Mouse (Mus musculus) 3T3-L1 (cell line): ENCODE data around the gene Mfsd6.

ENCODE experiments used
- DNase-seq: peaks from one replicate; pipeline ENCODE4 v3.0.0-alpha.2; 2015; ENCODE audit warnings: low read depth, low spot score

Gene Mfsd6

DNA sequence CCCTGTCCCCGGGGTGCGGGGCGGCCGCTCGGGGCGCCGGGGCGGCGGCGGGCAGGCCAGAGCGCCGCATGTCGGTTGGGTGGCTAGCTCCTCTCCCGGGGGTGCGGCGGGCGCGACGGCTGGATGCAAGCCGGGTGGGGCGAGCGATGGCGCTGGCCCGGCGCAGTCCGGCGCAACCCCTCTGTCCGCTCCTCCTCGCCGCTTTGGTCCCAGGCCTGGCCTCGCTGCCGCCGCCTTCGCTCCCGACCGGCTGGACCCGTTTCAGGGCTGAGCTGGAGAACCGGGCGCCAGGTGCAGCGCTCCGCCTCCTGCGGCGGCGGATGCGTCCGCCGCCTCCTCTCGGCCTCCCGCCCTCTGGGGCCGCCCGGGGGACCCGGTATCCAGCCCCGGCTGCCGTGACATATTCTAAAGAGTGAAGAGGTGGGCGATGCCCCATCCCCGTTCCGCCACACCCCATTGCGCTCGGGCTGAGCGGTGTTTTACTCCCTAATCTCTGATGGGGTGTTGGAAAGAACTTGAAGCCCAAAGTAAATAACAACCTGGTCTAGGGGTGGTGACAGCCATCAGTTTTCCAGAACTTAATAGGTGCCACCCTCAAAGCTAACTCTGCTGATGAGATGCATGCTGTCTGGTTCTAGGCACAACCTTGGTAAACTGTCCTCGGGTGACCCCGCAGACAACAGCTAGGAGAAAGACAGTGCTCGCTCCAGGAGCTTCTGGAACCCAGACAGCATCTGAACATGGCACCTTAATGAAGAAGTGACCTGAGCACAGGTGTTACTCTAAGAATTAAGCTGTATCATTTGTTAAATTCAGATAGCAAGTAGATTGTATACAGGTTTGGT is at the start of gene Mfsd6:
Gene Mfsd6 (minus strand): TSS at position 407 of the 845 bp plus-strand sequence.
- no peak for DNase-seq

DNA sequence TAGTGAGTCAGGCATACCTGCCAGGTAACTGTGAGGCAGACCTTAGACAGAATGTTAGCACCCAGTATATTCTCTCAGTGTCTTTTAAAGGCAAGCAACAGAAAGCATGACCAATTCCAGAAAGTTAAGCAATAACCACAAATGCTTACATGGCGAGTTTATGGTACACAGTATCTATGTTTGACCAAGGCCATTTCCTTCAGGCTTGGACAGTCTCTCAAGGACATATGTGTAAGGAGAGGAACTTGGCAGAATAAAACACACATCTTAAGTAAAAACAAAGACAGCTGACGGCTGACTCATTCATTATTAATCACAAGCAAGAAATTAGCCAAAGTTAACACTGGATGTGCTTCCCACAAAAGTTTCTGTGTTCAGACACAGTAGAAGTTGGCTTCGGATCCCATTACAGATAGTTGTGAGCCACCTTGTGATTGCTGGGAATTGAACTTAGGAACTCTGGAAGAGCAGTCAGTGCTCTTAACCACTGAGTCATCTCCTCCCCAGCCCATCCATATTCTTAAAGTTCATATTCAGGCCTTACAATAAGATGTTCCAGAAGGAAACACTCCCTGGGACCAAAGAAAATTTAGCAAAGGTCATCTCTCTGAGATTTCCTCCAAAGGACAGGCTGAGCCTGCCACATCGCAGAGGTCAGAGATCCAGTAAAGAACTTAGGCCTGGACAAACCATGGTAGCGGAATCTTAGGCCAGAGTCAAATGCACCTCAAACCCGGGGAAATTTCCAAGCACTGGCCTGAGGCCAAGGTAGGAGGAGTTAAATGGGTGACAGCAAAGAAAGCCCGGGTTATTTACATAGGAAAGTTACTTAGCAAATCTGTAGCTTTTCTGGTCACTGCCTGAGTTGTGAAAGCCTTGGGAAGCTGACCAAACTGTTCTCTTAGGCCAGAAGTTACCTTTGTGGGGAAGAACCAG is 38.2 kb upstream of the Mfsd6 start:
- DNase-seq, result peak; percentile 44

GRCm38 (mm10) chr1:52763894-52764809 is 36.9 kb upstream of the Mfsd6 start:
- DNase-seq, result no peak

- DNase-seq, result peak; percentile 27
Observed at GRCm38 (mm10) chr1:52758174-52758573, 30.9 kb upstream of the Mfsd6 start.

GRCm38 (mm10) chr1:52754331-52754730 is 27.1 kb upstream of the Mfsd6 start:
- no peak for DNase-seq

GRCm38 (mm10) chr1:52753828-52754227 is 26.6 kb upstream of the Mfsd6 start:
- DNase-seq, result no peak

DNA sequence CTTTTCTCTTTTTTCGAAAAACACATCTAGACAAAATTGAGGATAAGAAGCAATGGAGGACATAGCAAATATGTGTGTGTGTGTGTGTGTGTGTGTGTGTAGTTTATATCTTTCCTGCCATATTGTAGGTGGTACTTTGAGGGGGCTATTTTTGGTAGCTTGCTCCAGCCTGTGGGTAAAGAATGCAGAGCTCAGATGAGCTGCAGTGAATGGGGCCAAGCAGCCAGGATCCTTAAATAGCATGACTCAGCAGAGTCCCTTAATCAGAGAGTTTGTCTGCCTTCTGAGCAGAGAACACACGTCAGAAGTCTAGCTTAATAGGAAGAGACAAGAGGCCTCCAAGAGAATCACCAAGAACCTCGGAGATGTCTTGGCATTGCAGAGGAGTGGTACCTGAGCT is 25.4 kb upstream of the Mfsd6 start:
- peak; percentile 57 for DNase-seq

GRCm38 (mm10) chr1:52751634-52752033 is 24.4 kb upstream of the Mfsd6 start:
- no peak for DNase-seq

DNA sequence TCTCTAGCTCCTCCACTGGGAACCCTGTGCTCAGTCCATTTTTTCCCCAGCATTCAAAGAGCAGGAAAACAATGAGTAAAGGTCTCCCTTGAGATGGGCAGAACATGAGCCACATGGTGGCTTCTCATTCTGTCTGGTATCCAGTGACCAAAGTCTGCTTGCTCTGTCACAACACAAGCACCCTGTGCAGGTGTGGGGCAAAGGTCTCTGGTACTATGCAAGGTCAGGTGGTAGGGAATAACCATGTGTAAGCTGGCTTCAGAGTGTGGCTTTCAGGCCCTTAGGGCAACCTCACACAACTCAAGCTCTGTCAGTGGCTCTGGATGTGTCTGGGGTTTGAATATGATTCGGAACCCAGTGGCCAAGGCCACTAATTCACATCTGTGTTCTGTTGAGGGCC is 22.7 kb upstream of the Mfsd6 start:
- DNase-seq, result no peak

DNA sequence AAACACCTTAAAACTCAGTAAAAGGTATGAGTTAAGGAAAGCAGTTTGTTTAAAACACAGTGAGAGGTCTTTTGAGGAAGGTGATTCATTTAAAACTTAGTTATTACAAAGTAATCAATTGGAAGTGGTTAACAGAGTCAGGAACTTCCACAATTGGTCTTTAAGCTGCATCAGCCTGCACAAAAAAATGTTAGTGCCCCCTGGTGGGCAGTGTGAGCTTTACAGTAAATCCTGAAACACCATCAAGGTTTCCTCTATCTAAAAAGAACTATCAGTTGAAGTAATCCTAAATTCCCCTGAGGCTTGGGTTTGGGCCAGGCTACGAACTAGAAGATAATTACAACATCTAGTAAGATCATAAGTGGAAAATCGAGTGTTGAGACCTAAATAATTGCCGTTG is 21.0 kb upstream of the Mfsd6 start:
- peak; percentile 77 for DNase-seq

GRCm38 (mm10) chr1:52742567-52742966 is 15.3 kb upstream of the Mfsd6 start:
- no peak for DNase-seq

DNA sequence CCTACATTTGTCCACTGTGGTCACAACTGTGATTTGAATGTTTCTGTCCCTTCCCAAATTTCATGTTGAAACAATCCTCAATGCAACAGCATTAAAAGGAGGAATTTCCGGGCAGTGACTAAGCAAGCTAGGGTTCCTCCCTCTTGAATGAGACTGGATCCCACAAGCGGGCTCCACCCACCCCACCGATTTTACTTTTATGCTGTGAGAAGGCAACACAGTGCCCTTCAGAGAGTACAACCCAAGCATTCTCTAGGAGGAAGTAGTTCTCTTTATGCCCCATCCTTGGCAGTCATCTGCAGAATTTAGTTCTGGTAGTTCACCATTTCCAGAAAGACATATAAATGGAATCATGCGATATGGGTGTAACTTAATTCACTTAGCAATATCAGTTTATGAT is 6.9 kb upstream of the Mfsd6 start:
- peak; percentile 20 for DNase-seq

DNA sequence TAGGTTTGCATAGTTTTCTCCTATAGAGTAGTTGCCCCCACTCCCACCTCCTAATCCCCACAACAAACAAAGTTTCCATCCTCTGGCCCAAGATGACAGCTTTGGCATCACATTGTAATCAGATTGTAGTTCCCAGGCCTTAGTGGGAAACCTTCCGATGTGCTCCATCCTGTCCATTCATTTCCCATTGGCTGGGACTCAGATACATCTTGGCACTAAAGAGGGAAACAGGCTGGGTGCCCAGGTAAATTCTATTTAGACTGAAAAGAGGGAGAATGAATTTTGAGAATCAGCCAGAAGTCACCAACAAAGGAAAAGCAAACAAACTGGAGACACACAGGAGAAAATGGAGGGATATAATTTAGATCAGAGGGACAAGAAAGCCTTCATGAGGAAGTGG is 3.0 kb upstream of the Mfsd6 start:
- DNase-seq, result no peak

DNA sequence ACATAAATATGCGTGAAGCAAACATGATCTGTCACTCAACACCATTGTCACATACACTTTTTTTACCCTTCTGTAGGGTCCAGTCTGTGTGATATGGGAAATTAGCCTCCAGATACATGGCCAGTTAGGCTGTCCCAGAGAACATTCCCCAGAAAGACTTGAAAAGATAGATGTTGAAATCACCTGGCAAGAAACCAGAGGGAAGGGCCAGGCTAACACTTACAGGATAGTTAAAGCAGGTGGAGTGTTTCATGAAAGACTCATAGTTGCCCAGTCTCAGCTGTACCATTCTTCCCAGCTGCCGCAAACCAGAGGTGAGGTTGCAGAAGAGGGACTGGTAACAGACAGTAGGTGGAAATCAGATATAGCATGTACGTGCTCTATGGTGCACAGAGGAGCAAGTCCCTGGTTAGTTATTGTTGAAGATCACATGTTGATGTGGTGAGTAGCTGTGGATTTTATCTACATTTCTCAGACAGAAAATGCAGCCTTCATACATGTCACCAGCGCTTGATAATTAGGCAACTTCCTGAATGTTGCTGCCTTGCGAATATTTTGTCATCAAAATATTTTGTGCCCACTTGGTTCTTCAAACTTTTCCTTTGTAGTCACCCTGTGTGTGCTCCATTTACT is 1.7 kb upstream of the Mfsd6 start:
- DNase-seq, result no peak

DNA sequence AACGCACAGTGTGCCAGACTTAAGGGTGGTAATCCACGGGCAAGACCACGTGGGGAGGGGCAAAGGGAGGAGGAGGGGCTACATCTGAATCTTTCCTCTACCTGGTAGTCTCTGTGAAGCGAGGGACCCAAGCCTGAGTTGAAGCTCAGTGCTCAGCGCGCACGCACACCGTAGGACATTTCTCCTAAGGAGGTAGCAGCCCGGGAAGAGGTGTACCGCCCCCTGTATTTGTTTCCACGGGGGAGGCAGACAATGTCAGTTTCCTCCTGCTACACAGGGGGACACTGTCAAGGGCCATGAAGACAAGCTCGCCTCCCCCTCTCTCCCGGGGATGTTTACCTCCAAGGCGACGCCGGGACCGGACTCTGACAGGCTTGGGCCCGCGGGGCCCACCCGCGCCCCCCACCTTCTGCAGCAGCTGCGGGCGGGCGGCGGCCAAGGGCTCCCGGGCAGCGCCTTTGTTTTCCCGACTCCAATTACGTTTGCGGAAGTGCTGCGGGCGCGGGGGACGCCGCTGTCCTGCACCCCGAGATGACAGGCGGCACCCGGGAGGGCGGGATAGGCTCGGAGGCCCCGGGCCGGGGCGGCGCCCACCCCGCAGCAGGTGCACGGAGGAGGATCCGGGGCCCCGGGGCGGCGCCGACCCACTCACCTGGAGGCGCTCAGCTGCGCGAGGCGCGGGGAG is 749 bp downstream of the Mfsd6 start:
- DNase-seq, result no peak

GRCm38 (mm10) chr1:52722586-52722985 is 4.7 kb downstream of the Mfsd6 start:
- no peak for DNase-seq

- DNase-seq, result peak; percentile 18
Observed at GRCm38 (mm10) chr1:52719096-52719495, 8.2 kb downstream of the Mfsd6 start.

DNA sequence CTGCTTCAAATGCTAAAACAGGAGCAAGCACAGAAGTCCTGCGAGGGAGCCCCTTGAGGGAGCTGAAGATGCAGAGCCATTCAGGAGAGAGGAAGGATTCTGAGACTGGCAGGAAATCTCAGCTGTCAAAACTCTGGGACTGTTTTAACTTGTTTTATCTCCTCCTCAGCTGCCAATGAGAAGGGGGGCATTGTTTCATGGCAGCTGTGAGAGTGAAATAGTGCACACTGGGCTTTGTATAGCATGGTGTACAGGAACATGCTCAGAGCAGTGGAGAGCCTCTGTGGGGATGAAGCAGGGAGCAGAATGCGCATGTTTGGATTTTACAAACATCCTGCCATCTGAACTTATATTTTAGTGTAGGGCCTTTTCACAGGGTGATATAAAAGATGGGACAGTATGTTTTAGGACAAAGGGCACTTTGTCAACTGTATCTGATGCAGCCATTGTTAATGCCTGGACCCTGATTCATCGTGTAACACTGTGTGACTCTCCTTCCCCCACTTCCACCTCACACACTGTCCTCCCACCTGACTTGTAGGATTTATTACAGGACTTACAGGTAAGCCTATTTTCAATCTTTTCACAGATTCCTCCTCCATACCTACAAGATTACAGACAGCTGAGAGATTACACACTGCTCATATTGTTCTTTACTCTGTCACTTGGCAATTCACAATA is 9.1 kb downstream of the Mfsd6 start:
- DNase-seq, result no peak

GRCm38 (mm10) chr1:52714451-52714850 is 12.8 kb downstream of the Mfsd6 start:
- no peak for DNase-seq

- DNase-seq, result no peak
Observed at GRCm38 (mm10) chr1:52714021-52714420, 13.2 kb downstream of the Mfsd6 start.
